Mouse (Mus musculus) limb, embryonic 12.5 days (tissue): ENCODE data around the gene S1pr1. TPM values are rescaled to one million over a fixed set of nuclear protein-coding genes. Genes with fewer than 3 reads are reported as not detected.

ENCODE experiments used
- ATAC-seq: fragments of 200-750 bp; cut with Nextera tagmentation; 2 replicates; pipeline ENCODE4 v1.8.0; 2017; ENCODE audit warnings: low read depth, moderate TSS enrichment; ENCODE audit not compliant: insufficient number of reproducible peaks, insufficient read depth, low FRiP score, low TSS enrichment
- H3K27ac ChIP-seq: fragments of 300-500 bp; sonication (generic); 2 replicates; pipeline ENCODE4 v1.5.1; 2016; ENCODE audit warnings: mild to moderate bottlenecking, moderate library complexity
- H3K27me3 ChIP-seq: fragments of 300-500 bp; sonication (generic); 2 replicates; pipeline ENCODE4 v1.6.1; 2016; ENCODE audit warnings: mild to moderate bottlenecking, moderate library complexity
- H3K36me3 ChIP-seq: fragments of 300-500 bp; sonication (generic); 2 replicates; pipeline ENCODE4 v1.6.1; 2016; ENCODE audit warnings: mild to moderate bottlenecking, moderate library complexity
- H3K4me1 ChIP-seq: fragments of 300-500 bp; sonication (generic); replicated peaks from 2 replicates; pipeline ENCODE4 v1.6.1; 2016
- H3K4me2 ChIP-seq: fragments of 300-500 bp; sonication (generic); 2 replicates; pipeline ENCODE4 v1.6.1; 2016; ENCODE audit warnings: mild to moderate bottlenecking, moderate library complexity
- H3K4me3 ChIP-seq: fragments of 300-500 bp; sonication (generic); replicated peaks from 2 replicates; pipeline ENCODE4 v1.5.1; 2016; ENCODE audit warnings: mild to moderate bottlenecking
- H3K9ac ChIP-seq: fragments of 300-500 bp; sonication (generic); replicated peaks from 2 replicates; pipeline ENCODE4 v1.6.1; 2016; ENCODE audit warnings: mild to moderate bottlenecking, moderate library complexity
- H3K9me3 ChIP-seq: fragments of 300-500 bp; sonication (generic); 2 replicates; pipeline ENCODE4 v1.6.1; 2016; ENCODE audit warnings: mild to moderate bottlenecking, moderate library complexity
- WGBS: fragments of 180-500 bp; shearing (Covaris S2); methylation state at CpG from one replicate; pipeline ENCODE4 v1.1.7; 2016; 5-methylcytosine and 5-hydroxymethylcytosine counted together
- polyA plus RNA-seq: library from polyadenylated mRNA; unstranded; fragments of >200 nt; fragmentation: Nextera tagmentation; extraction: Ambion mirVana; gene quantifications from 2 replicates; pipeline ENCODE4 v1.2.1, GENCODE M21; 2016

S1pr1 gene
- 17.0 and 18.5 TPM in 2 replicates for polyA plus RNA-seq

GRCm38 (mm10) chr3:115714671-115715651 lies at the start of gene S1pr1:
Gene S1pr1 (minus strand): TSS chr3:115715072.
- Histone ChIP-seq H3K4me3 (peak within 1 kb of the TSS; percentile 56), H3K36me3 (peaks cover 13% of the 10 kb centered on the region), H3K27me3 (no peaks in the 10 kb centered on the region), H3K27ac (peak within 1 kb of the TSS; percentile 90), H3K4me2 (peak within 1 kb of the TSS; percentile 69), H3K9me3 (no peaks in the 10 kb centered on the region), H3K4me1 (peaks cover 17% of the 10 kb centered on the region), H3K9ac (peak within 1 kb of the TSS; percentile 72)
- ATAC-seq = peak; percentile 95
- WGBS = under 1% methylated on average over 51 of the region's 51 CpGs

DNA sequence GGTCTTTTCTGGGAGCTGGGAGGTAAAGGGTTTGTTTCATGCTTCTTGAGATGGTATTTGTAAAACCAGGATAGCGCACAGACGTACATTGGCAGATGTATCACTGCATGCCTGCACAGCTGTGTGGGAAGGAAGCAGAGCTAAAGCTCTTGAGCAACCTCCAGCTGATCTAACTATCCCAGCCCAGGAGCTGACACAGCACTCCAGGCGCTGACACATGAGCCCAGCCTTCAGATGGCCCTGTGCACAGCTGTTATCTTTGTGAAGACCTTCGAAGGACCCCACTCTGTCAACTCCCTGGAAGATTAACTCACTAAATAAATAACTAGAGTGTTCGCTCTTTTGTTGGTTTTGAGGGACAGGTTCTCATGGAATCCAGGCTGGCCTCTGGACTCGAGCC lies 48.4 kb upstream of the S1pr1 start:
- no peaks in the 10 kb centered on the region for H3K36me3 ChIP-seq
- H3K27me3 ChIP-seq = no peaks in the 10 kb centered on the region
- H3K4me2 ChIP-seq = no peak overlapping the region
- 76% methylated on average over 6 of the region's 6 CpGs for WGBS
- no peak overlapping the region for H3K4me3 ChIP-seq
- 0 out of 2 replicates have a peak, but pooled peaks cover 3% of the 10 kb centered on the region for H3K9me3 ChIP-seq
- no peak overlapping the region for H3K27ac ChIP-seq
- no peak for ATAC-seq
- peaks cover 5% of the 10 kb centered on the region; the same call in 1 of the 2 replicates for H3K4me1 ChIP-seq
- H3K9ac ChIP-seq = no peak overlapping the region

GRCm38 (mm10) chr3:115762841-115763240 lies 48.0 kb upstream of the S1pr1 start:
- Histone ChIP-seq H3K27ac (no peak overlapping the region), H3K9me3 (0 out of 2 replicates have a peak, but pooled peaks cover 3% of the 10 kb centered on the region), H3K4me2 (no peak overlapping the region), H3K4me1 (peaks cover 5% of the 10 kb centered on the region; the same call in 1 of the 2 replicates), H3K9ac (no peak overlapping the region), H3K4me3 (no peak overlapping the region), H3K27me3 (no peaks in the 10 kb centered on the region), H3K36me3 (no peaks in the 10 kb centered on the region)
- ATAC-seq = no peak
- WGBS = 84% methylated on average over 7 of the region's 7 CpGs

GRCm38 (mm10) chr3:115759659-115760058 lies 44.8 kb upstream of the S1pr1 start:
- Histone ChIP-seq H3K36me3 (no peaks in the 10 kb centered on the region), H3K9ac (no peak overlapping the region), H3K4me2 (no peak overlapping the region), H3K4me3 (no peak overlapping the region), H3K4me1 (peaks cover 5% of the 10 kb centered on the region; the same call in 1 of the 2 replicates), H3K27me3 (no peaks in the 10 kb centered on the region), H3K27ac (no peak overlapping the region), H3K9me3 (0 out of 2 replicates have a peak, but pooled peaks cover 3% of the 10 kb centered on the region)
- WGBS = 93% methylated on average over 4 of the region's 4 CpGs
- no peak for ATAC-seq

DNA sequence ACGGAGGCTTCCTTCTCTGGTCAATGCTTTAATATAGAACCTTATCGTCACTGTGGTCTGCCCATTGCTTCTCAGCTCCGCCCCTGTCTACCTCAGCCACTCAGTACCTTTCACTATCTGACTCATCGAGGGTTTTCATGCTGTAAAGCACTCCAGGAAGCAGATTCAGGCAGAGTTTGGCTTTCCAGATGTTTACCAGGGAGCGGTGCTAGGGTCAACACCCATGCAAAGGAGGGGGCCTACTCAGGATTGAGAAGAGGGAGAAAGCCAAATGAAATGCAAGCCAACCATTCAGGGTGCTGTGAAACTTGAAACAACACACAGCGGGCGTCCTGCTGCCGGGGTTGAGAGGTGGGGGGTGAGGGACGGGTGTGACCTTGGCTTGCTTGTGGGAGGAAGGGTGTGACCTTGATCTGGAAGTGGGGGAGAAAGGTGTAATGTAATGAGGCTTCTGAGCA lies 43.6 kb upstream of the S1pr1 start:
- 5% methylated on average over 9 of the region's 9 CpGs for WGBS
- H3K27ac ChIP-seq = no peak overlapping the region
- peak; percentile 76 for ATAC-seq
- no peak overlapping the region for H3K4me3 ChIP-seq
- no peaks in the 10 kb centered on the region for H3K36me3 ChIP-seq
- H3K4me1 ChIP-seq = peaks cover 5% of the 10 kb centered on the region; the same call in 1 of the 2 replicates
- 0 out of 2 replicates have a peak, but pooled peaks cover 3% of the 10 kb centered on the region for H3K9me3 ChIP-seq
- H3K9ac ChIP-seq = no peak overlapping the region
- H3K4me2 ChIP-seq = peak overlapping the region; percentile 39
- H3K27me3 ChIP-seq = no peaks in the 10 kb centered on the region

- no peak overlapping the region for H3K27ac ChIP-seq
- peaks cover 5% of the 10 kb centered on the region; the same call in 1 of the 2 replicates for H3K4me1 ChIP-seq
- WGBS = 56% methylated on average over 8 of the region's 8 CpGs
- H3K36me3 ChIP-seq = no peaks in the 10 kb centered on the region
- no peak for ATAC-seq
- H3K4me3 ChIP-seq = no peak overlapping the region
- H3K27me3 ChIP-seq = no peaks in the 10 kb centered on the region
- H3K9ac ChIP-seq = no peak overlapping the region
- H3K4me2 ChIP-seq = peak overlapping the region; percentile 2; the same call in 1 of the 2 replicates
- no peaks in the 10 kb centered on the region for H3K9me3 ChIP-seq
These were observed 39.6 kb upstream of the S1pr1 start for GRCm38 (mm10) chr3:115754466-115754865.

DNA sequence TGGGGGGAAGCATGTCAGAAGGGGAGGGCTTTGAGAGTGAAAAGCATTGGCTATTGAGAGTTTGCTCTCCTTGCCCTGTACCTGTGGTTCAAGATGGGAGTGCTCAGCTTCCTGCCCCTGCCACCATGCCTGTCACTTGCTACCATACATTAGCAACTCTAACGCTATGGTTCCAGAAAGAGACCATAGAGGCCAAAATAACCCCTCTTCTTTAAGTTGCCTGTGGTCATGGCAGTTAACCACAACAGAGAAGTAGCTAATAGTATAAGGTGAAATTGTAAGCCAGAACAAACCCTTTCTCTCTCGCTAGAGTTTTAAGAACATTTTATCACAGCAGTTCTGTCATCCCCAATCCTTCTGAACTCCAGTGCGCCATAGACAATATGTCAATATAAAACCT lies 35.5 kb upstream of the S1pr1 start:
- WGBS = 94% methylated on average over 3 of the region's 3 CpGs
- no peaks in the 10 kb centered on the region for H3K36me3 ChIP-seq
- H3K9me3 ChIP-seq = no peaks in the 10 kb centered on the region
- no peak overlapping the region for H3K27ac ChIP-seq
- no peaks in the 10 kb centered on the region for H3K4me1 ChIP-seq
- H3K9ac ChIP-seq = no peak overlapping the region
- no peak overlapping the region for H3K4me3 ChIP-seq
- no peak overlapping the region for H3K4me2 ChIP-seq
- ATAC-seq = no peak
- H3K27me3 ChIP-seq = no peaks in the 10 kb centered on the region

GRCm38 (mm10) chr3:115748289-115748989 lies 33.6 kb upstream of the S1pr1 start:
- Histone ChIP-seq H3K9me3 (no peaks in the 10 kb centered on the region), H3K9ac (no peak overlapping the region), H3K27me3 (no peaks in the 10 kb centered on the region), H3K27ac (no peak overlapping the region), H3K4me2 (no peak overlapping the region), H3K36me3 (no peaks in the 10 kb centered on the region), H3K4me3 (no peak overlapping the region), H3K4me1 (no peaks in the 10 kb centered on the region)
- ATAC-seq = no peak
- 80% methylated on average over 5 of the region's 5 CpGs for WGBS

GRCm38 (mm10) chr3:115746511-115746910 lies 31.6 kb upstream of the S1pr1 start:
- ATAC-seq = no peak
- Histone ChIP-seq H3K4me1 (no peaks in the 10 kb centered on the region), H3K4me2 (no peak overlapping the region), H3K4me3 (no peak overlapping the region), H3K27me3 (no peaks in the 10 kb centered on the region), H3K9me3 (no peaks in the 10 kb centered on the region), H3K9ac (no peak overlapping the region), H3K27ac (no peak overlapping the region), H3K36me3 (no peaks in the 10 kb centered on the region)
- 55% methylated on average over 8 of the region's 8 CpGs for WGBS

- no peak overlapping the region for H3K4me2 ChIP-seq
- no peak overlapping the region for H3K4me3 ChIP-seq
- H3K9ac ChIP-seq = no peak overlapping the region
- H3K9me3 ChIP-seq = no peaks in the 10 kb centered on the region
- 91% methylated on average over 11 of the region's 11 CpGs for WGBS
- H3K27ac ChIP-seq = no peak overlapping the region
- H3K36me3 ChIP-seq = no peaks in the 10 kb centered on the region
- no peak for ATAC-seq
- no peaks in the 10 kb centered on the region for H3K4me1 ChIP-seq
- H3K27me3 ChIP-seq = no peaks in the 10 kb centered on the region
These were observed 30.2 kb upstream of the S1pr1 start for GRCm38 (mm10) chr3:115745088-115745487.

DNA sequence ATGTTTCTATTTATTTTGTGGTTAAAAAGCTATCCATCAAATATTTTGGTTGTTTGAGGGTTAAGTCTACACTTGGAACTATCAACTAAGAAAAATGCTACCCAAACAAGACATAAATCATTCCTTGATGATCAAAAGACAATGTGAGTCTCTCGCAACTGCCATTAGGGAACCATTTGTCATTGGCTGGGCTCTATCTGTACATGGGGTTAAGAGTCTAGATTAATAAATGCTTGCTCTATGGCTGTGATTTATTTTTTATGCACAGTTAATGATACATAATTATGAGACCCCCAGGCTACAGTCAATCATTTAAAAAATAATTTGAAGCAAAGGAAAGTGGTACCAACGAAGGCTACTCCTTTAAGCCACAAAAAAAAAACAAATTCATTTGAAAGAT lies 23.7 kb upstream of the S1pr1 start:
- no peak for ATAC-seq
- WGBS = 41% methylated on average over 2 of the region's 2 CpGs
- Histone ChIP-seq H3K4me1 (peaks cover 6% of the 10 kb centered on the region; the same call in 1 of the 2 replicates), H3K4me3 (no peak overlapping the region), H3K9me3 (no peaks in the 10 kb centered on the region), H3K36me3 (no peaks in the 10 kb centered on the region), H3K4me2 (no peak overlapping the region), H3K27me3 (no peaks in the 10 kb centered on the region), H3K27ac (no peak overlapping the region), H3K9ac (no peak overlapping the region)
